Mouse (Mus musculus) ES-E14 (cell line): ENCODE data around the gene Olfr154. TPM values are rescaled to one million over a fixed set of nuclear protein-coding genes. Genes with fewer than 3 reads are reported as not detected.
"Not testable (repeated sequence)": the region's sequence is repeated elsewhere in the genome, so short reads cannot be mapped to it uniquely, and the experiment has no call there.

ENCODE experiments used
- DNase-seq: peaks from one replicate; pipeline ENCODE4 v3.0.0-alpha.2; 2013; ENCODE audit warnings: low read depth, low spot score
- H3K27ac ChIP-seq: 2 replicates; pipeline ENCODE4 v1.5.1; 2012; ENCODE audit warnings: low read depth, mild to moderate bottlenecking, low read length, moderate library complexity, mixed read lengths; ENCODE audit not compliant: poor library complexity, insufficient read depth, severe bottlenecking
- H3K36me3 ChIP-seq: 2 replicates; pipeline ENCODE4 v1.6.1; 2012; ENCODE audit warnings: mild to moderate bottlenecking, low read length, moderate library complexity, mixed read lengths; ENCODE audit not compliant: control insufficient read depth, poor library complexity, insufficient read depth, severe bottlenecking
- H3K4me1 ChIP-seq, 2 experiments: fragments of 150-350 bp in 1 of 2; sonication (generic) in 1 of 2; 2 replicates each; pipeline ENCODE4 v1.6.1; 2012; ENCODE audit warnings: low read length in 2 of 2, mild to moderate bottlenecking in 1 of 2, mixed read lengths in 1 of 2; ENCODE audit not compliant: control insufficient read depth in 2 of 2, insufficient read depth in 2 of 2, poor library complexity in 1 of 2
- H3K4me3 ChIP-seq, 2 experiments: fragments of 150-350 bp in 1 of 2; sonication (generic) in 1 of 2; 2 replicates each; pipeline ENCODE4 v1.5.1; 2012; ENCODE audit warnings: low read length in 2 of 2, low read depth in 1 of 2, mild to moderate bottlenecking in 1 of 2, mixed read lengths in 1 of 2; ENCODE audit not compliant: insufficient read depth in 1 of 2, poor library complexity in 1 of 2, severe bottlenecking in 1 of 2
- H3K9ac ChIP-seq: 2 replicates; pipeline ENCODE4 v1.6.1; 2012; ENCODE audit warnings: low read depth, mild to moderate bottlenecking, low read length, mixed read lengths; ENCODE audit not compliant: poor library complexity, insufficient read depth, severe bottlenecking
- H3K9me3 ChIP-seq: fragments of 150-350 bp; sonication (generic); 2 replicates; pipeline ENCODE4 v1.6.1; 2012; ENCODE audit warnings: low read depth, mild to moderate bottlenecking, low read length; ENCODE audit not compliant: control insufficient read depth, insufficient read depth
- CHD2 ChIP-seq: IDR thresholded peaks from 2 replicates; pipeline ENCODE4 v1.6.1; 2014; ENCODE audit warnings: mild to moderate bottlenecking, low read depth, low read length, inconsistent platforms
- HCFC1 ChIP-seq: IDR thresholded peaks from 2 replicates; pipeline ENCODE4 v1.6.1; 2012; ENCODE audit warnings: low read length, inconsistent platforms, borderline replicate concordance; ENCODE audit not compliant: insufficient read depth
- MAFK ChIP-seq: IDR thresholded peaks from 2 replicates; pipeline ENCODE4 v1.6.1; 2014; ENCODE audit warnings: mild to moderate bottlenecking, low read depth, low read length, inconsistent platforms; ENCODE audit not compliant: insufficient read depth
- ZC3H11A ChIP-seq: IDR thresholded peaks from 2 replicates; pipeline ENCODE4 v1.6.1; 2012; ENCODE audit warnings: low read depth, mild to moderate bottlenecking, inconsistent platforms, low read length, borderline replicate concordance
- ZNF384 ChIP-seq: IDR thresholded peaks from 2 replicates; pipeline ENCODE4 v1.6.1; 2012; ENCODE audit warnings: low read depth, low read length, inconsistent platforms
- in situ Hi-C, 2 experiments: fragments of 600-800 bp; cut with MboI; formaldehyde crosslinking; loops; one replicate each; pipeline ENCODE4 v1.15.1; 2025; ENCODE audit warnings: low sequenced_read_pairs in 2 of 2, inconsistent platforms in 1 of 2; ENCODE audit not compliant: unreplicated experiment in 2 of 2
- total RNA-seq: library from RNA; depleted of rRNA; stranded (reverse); fragments of 300-350 nt; gene quantifications from 2 replicates; pipeline ENCODE4 v1.2.3, GENCODE M21; 2012; rRNA removed

Gene Olfr154
- not detected in 2 replicates for total RNA-seq

DNA sequence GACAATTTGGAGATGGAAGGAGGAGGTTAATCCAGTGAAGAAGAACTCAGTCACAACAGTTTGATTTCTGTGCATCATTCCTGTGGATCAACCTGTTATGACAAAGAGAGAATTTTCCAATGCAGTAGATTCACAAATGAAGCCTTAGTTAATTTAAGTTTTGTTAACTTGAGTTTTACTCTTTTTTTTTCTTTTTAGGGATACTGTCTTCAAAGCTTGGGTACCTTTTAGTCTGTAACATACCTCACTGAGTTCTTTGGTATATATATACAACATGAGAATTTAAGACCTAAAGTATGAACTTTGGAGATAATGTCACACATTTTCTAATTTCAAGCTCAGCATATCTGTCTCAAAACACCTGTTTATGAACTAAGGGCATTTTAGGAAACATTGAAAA lies at the start of gene Olfr154:
Gene Olfr154 (minus strand): TSS at position 101 of the 400 bp plus-strand sequence.
- H3K4me1 ChIP-seq, in situ Hi-C loops, H3K9ac ChIP-seq, H3K36me3 ChIP-seq, H3K27ac ChIP-seq, H3K4me3 ChIP-seq, H3K9me3 ChIP-seq, DNase-seq: not testable (repeated sequence)

DNA sequence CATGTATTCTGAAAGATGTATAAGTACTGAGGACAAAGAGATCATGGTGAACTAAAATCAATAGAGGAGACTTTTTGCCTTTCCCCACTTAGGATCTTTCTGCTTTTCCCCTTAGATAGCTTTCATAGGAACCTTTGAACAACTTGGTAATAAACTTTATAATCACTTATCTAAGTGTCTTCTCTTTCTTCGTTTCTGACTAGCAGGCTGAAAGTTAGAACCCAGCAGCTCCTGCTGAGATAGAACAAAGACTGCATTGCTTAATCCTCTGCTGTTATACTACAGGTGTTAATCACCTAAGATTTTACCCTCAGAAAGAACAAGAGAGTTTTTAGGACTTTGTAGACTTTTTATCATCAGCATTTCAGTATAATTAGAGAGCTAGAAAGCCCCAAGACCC lies 46.9 kb upstream of the Olfr154 start:
- in situ Hi-C loops, result loop anchor here in 1 of 2 experiments (25.0 kb wide), 1 partner anchor 776 kb away; the partner anchor contains the start of gene Olfr228
- TF ChIP-seq MAFK (no peak), HCFC1 (no peak), ZNF384 (no peak), ZC3H11A (no peak)
- no peak for DNase-seq
- no peaks in the 10 kb centered on the region for H3K4me1 ChIP-seq
- H3K36me3 ChIP-seq, result no peaks in the 10 kb centered on the region
- H3K4me3 ChIP-seq, result no peak overlapping the region
- no peak overlapping the region for H3K9ac ChIP-seq
- no peak overlapping the region for H3K27ac ChIP-seq
- H3K9me3 ChIP-seq, result no peaks in the 10 kb centered on the region

DNA sequence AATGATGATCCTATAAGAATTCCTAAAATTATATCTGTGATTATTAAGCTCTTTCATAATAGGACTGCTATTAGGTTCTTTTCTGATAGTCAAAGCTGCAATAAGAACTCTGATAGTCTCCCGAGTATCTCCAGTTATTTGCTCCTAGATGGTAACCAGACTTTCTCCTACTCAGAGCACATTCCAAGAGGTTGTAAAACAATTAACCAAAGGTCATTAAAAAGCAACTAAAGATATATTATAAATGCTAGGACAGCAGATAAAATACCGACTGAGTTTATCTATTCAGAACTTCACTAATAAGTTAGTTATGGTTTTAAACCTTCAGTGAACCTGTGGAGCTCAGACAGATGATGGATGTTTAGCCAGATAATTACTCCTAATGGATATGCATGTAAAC lies 46.4 kb upstream of the Olfr154 start:
- in situ Hi-C loops, result loop anchor here in 1 of 2 experiments (25.0 kb wide), 1 partner anchor 777 kb away; the partner anchor contains the start of gene Olfr228
- DNase-seq, H3K27ac ChIP-seq, H3K9ac ChIP-seq, H3K4me1 ChIP-seq, H3K4me3 ChIP-seq, H3K9me3 ChIP-seq, H3K36me3 ChIP-seq: not testable (repeated sequence)

DNA sequence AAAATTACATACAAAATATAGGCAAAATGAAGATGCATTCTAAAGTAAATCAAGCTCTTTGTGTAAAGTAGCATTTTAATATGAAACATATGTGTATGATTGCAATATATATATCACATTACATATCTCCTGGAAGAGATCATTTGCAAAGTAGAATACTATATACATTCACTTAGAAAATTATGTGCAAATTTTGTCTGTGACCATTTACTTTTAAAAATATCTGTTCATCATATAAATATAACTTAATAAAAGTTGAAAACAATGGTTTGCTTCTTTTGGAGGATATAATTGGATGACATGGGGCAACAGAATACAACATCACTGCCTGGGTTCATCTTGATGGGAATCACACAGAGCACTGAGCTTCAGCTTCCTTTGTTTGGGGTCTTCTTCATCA lies 24.9 kb upstream of the Olfr154 start, which contains the start of gene Olfr1008:
Gene Olfr1008 (plus strand): TSS at position 301 of the 400 bp plus-strand sequence.
- H3K4me3 ChIP-seq, result no peak within 1 kb of the TSS
- DNase-seq, result no peak
- in situ Hi-C loops, result no loop called here
- H3K4me1 ChIP-seq, result no peaks in the 10 kb centered on the region
- H3K27ac ChIP-seq, result no peak within 1 kb of the TSS
- TF ChIP-seq MAFK, result no peak
- TF ChIP-seq HCFC1, result no peak
- no peak for TF ChIP-seq CHD2
- TF ChIP-seq ZNF384, result no peak
- no peak for TF ChIP-seq ZC3H11A
- no peaks in the 10 kb centered on the region for H3K36me3 ChIP-seq
- no peaks in the 10 kb centered on the region for H3K9me3 ChIP-seq
- H3K9ac ChIP-seq, result no peak within 1 kb of the TSS

DNA sequence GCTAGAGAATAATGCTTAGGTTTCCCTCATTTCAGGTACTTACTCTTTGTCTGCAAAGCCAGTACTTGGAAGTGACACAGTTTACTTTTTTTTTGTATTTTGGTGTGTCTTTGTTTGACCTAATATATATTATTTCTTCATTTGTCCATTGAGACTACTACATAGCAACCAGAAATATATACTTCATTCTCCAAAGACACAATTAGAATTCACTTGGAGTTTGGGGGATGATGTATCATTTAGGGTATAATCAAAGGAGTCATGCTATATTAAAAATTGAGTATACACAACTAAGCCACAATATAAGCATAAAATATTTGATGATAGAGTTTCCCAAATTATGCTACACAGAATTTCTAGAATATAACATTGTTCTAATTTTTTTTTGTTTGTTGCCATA lies 14.4 kb upstream of the Olfr154 start, which contains the start of gene Olfr1006:
Gene Olfr1006 (minus strand): TSS at position 101 of the 400 bp plus-strand sequence.
- H3K9ac ChIP-seq, result no peak within 1 kb of the TSS
- H3K4me3 ChIP-seq, result no peak within 1 kb of the TSS
- in situ Hi-C loops, result no loop called here
- no peaks in the 10 kb centered on the region for H3K9me3 ChIP-seq
- TF ChIP-seq CHD2 (no peak), ZC3H11A (no peak), ZNF384 (no peak), MAFK (no peak), HCFC1 (no peak)
- no peak within 1 kb of the TSS for H3K27ac ChIP-seq
- H3K36me3 ChIP-seq, result no peaks in the 10 kb centered on the region
- no peak for DNase-seq
- H3K4me1 ChIP-seq, result no peaks in the 10 kb centered on the region
